8 mouse cellular contexts compared by ENCODE assay signal in genomic region chrX:155318005-155318404, GRCm38 (mm10). TPM values are rescaled to one million over a fixed set of nuclear protein-coding genes. Genes with fewer than 3 reads are reported as not detected.
DNase-seq lines count a peak whose midpoint lies in the region; ATAC-seq and TF ChIP-seq lines count a peak whose summit lies in the region.

No protein-coding gene starts in this region.

- peak; percentile 71 for TF ChIP-seq CTCF in gastrocnemius, adult 2 months (IDR thresholded peaks at IDR 0.05)

- H3K4me3 ChIP-seq in gastrocnemius, adult 2 months, result no peak overlapping the region

- intact Hi-C loops in gastrocnemius, adult 2 months (cut with DNase I), result loop anchor here (5.0 kb wide), 1 partner anchor 221 kb away; no protein-coding TSS in a partner anchor
- intact Hi-C loops in gastrocnemius, postnatal 14 days (cut with DNase I; ENCODE audit: low total_unique reads), result no loop called here

- DNase-seq in gastrocnemius, adult 2 months, result peak; percentile 27
- no peak for DNase-seq in gastrocnemius, postnatal 14 days
- peak; percentile 15 to 43 for DNase-seq in right cerebral cortex, adult 2 months (ENCODE audit: low spot score in 2 of 2)
- no peak for DNase-seq in right cerebral cortex, postnatal 25 days
- peak; percentile 34 to 61 for DNase-seq in cerebellum, postnatal 10 days
- DNase-seq in lung, postnatal 36 days, result peak; percentile 54
- DNase-seq in thymus, postnatal 0 days (ENCODE audit: low spot score), result peak; percentile 56

- H3K27ac ChIP-seq in gastrocnemius, adult 2 months, result no peak overlapping the region

- peak; percentile 68 to 73; a peak in 3 of 4 replicates for ATAC-seq in hematopoietic stem cell, adult 5-6 weeks (replicated peaks in 1 of 2; ENCODE audit: insufficient read depth in 1 of 2, low FRiP score in 2 of 2, low TSS enrichment in 1 of 2, low read depth in 1 of 2, poor library complexity in 2 of 2, severe bottlenecking in 2 of 2)

RNA-seq across cellular contexts. Expression of gene Prdx4, which starts 22.5 kb away (rescaled TPM):
- total RNA-seq in gastrocnemius, adult 2 months (2021), result 10 to 100 TPM in 1 of 2 experiments, 1 to 10 TPM in 1; 5.1 to 10.5 TPM
- total RNA-seq in gastrocnemius, postnatal 14 days (2021), result 10 to 100 TPM; 22.8 to 24.3 TPM
- 41.3 and 94.8 TPM in 2 replicates for total RNA-seq in hematopoietic stem cell, adult 5-6 weeks (2017)
- 83.4 and 93.1 TPM in 2 replicates for polyA plus RNA-seq in thymus, postnatal 0 days (2015; fragmentation: Nextera tagmentation; extraction: Ambion mirVana)

RNA-seq across cellular contexts. Expression of gene Acot9, which starts 55.8 kb away (rescaled TPM):
- total RNA-seq in gastrocnemius, adult 2 months (2021), result 10 to 100 TPM; 17.1 to 18.4 TPM
- 10 to 100 TPM; 26.4 to 27.0 TPM for total RNA-seq in gastrocnemius, postnatal 14 days (2021)
- 32.4 and 40.9 TPM in 2 replicates for total RNA-seq in hematopoietic stem cell, adult 5-6 weeks (2017)
- 40.7 and 42.9 TPM in 2 replicates for polyA plus RNA-seq in thymus, postnatal 0 days (2015; fragmentation: Nextera tagmentation; extraction: Ambion mirVana)

Comparison
In these comparisons a context has a peak if more than half of its experiments do, and no peak if none do; other contexts are left out.
1. DNase-seq: peak in gastrocnemius, adult 2 months (single experiment), right cerebral cortex, adult 2 months (2 of 2), cerebellum, postnatal 10 days (2 of 2), lung, postnatal 36 days (single experiment) and thymus, postnatal 0 days (single experiment); none in gastrocnemius, postnatal 14 days (single experiment) and right cerebral cortex, postnatal 25 days (single experiment).